Mouse (Mus musculus) lung, adult 18-20 months (tissue): ENCODE results near the gene Rcbtb2.

Experiments
- DNase-seq, 2 experiments: peaks; one replicate each; pipeline ENCODE4 v3.0.0; 2022; ENCODE audit warnings: mixed read lengths in 2 of 2

Gene Rcbtb2

DNA sequence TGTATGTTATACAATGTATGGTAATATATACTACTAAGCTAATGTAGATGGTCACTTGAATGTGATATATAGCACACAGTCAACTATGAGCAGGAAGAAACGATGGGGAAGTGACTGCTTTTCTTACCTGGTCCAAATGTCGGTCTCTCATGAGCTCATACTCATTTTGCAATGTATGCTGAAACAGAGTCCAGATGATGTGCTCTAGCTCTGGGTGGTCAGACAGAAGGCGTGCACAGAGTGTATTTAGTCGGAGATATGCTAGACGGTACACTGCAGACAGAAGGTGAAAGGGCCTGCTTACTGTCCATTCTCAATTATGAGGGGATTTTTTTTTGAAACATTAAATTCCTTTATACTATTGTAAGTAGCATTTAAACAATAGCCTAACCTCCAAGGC, 88.6 kb downstream of the Rcbtb2 start:
- DNase-seq: no peak

DNA sequence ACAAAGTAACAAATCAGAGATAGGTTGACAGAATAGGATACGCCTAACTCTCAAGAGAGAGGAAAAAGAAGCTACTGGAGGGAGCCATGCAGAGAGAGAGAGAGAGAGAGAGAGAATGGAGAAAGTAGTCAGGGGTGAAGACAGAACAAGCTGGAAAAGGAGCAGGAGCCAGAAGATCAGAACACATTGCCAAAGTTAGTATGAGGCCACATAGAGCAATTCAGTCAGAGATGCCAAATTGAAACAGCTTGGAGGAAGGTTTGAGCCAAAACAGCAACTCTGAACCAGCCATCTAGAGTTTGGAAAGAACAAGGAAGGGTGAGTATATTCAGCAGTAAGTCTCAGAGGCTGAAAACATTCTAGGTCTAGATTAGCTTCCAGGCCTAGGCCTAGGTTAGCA, 94.2 kb downstream of the Rcbtb2 start:
- peak in 1 of 2 experiments; percentile 28 for DNase-seq

DNA sequence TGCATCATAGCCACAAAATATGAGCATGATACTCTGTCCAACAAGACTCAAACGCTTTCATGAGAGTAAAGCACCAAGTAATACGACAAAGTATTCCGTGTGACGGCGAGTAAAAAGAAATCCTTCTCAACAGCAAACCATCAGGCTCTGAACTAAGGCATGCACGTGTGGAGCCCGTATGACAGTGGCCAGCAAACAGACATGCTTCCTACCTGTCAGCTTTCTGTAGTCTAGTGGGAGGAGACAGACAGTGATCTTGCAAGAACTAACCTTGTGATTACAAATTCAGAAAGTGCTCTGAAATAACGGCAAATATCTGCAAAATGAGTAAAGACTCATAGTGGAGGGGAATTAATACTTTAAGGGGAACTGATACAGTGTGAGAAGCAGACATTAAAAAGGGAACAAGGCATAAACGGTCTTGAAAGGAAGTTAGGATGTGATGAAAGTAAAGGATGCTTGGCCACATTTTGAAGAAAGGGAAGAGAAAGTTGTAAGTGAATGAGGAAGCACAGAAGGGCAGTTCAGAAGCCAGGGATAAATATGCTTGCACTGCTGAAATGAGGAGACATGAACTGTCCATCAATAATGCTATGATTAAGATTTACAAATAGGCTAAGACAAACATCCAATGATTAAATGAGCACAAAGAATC, 99.6 kb downstream of the Rcbtb2 start:
- no peak for DNase-seq

DNA sequence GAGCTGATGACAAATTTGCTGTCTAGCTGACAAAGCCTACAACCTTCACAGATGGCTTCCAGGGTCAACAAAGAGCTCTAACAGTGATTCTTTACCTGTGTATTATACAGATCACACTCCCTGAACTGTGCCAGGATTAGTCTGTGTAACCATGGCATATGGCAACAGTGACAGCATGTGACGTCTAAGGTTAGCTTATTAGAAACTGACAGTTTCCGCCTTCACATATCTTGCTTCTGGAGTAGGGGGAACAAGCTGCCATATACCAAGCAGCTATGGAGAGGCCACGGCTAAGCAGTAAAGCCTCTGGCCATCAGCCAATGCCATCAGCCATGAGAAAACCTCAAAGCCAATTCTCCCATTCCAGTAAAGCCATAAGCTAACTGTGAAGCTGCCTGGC, 103.5 kb downstream of the Rcbtb2 start:
- no peak for DNase-seq

DNA sequence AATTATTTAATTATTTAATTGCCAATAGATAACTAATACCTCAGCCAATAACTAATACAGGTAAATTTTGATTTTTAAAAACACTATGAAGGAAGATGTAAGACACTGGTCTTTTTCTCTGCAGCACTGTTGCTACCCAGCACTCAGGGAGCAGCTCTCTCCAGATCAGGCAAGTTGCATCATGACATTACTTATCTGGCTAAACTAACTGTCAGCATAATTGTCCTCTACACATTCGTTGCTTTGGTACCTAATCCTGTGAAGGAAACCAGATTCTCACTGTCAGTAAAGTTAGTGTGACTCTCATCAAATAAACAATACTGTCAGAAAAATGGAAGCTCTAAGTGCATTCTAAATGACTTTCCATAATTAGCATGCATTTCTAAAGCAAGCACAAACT, 104.0 kb downstream of the Rcbtb2 start:
- no peak for DNase-seq

DNA sequence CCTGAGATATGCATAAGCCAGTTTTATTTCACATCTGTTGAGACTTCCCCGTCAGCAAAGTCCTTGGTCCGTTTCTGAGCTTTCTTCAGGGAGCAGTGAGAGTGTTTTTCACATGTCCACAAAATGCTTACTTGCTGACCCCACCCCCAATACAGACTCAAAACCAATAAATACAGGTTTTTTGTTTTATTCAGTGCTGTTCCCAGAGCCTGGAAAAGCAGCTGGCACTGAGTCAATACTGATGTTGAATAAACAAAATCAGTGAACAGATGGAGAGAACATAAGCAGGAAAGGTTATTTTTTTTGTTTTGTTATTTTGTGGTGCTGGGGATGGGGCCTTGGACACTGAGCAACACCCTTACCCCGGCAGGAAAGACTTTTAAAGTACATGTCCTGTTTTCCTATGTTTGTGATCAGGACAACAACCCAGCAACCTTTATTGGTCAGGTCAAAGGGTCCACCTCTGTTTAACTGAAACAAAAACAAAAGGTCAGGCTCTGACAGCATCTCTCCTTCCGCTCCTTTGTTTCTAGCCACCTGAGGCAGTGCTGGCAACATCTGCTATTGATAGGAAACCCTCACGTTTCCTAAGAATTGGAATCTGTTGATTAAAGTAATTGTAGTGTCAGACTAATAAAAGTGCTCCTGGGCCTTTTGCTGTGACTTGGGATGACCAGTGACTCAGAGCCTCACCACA, 108.6 kb downstream of the Rcbtb2 start:
- DNase-seq: no peak

DNA sequence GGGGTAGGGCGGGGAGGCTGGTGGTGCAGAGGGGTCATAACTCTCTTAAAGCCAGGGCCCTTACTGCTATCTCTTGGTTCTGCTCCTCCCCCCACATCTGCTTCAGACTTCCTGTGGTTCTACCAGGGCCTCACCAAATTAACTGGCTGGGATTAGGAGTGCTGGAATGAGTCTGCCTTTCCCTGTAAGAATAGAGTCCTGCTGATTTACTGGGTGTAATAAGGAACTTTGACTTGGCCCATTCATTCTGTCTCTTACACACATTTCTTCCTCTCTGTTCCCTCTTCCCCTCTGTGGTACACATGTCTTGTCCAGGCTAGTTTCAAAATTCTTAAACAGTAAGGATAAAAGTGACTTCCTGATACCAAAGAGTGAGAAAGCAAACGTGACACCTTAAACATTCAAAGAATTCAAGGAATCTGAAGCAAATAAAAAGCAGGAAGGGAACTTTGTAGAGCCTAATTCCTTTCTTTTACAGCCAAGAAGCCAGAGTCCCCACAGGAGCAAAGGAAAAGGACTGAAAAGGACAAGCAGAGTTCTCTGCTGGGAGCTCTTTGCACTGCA, 111.7 kb downstream of the Rcbtb2 start:
- no peak for DNase-seq

DNA sequence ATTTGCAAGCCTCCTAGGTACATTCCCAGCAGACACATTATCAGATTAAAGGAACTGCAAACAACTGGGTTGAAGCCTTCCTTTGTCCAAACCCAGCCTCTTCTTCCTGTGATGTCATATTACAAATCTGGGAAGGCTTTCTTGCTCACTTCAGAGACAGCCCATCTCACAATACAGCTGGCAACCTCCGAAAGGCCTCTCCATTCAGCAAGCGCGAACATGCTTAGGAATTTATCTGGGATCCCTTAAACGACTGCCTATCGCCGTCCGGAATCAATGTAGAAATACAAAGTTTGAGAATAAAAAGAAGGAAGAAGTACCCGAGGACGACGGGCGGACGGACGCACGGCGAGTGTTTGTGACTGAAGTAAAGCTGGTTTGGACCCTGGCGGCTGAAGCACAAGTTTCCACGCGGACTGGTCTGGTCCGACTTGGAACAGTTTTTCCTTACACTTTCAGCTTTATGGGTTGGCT, 115.0 kb downstream of the Rcbtb2 start, which contains the start of gene Lpar6:
Gene Lpar6 (plus strand): TSS at position 48 of the 474 bp plus-strand sequence.
- DNase-seq: peak; percentile 53 to 69

DNA sequence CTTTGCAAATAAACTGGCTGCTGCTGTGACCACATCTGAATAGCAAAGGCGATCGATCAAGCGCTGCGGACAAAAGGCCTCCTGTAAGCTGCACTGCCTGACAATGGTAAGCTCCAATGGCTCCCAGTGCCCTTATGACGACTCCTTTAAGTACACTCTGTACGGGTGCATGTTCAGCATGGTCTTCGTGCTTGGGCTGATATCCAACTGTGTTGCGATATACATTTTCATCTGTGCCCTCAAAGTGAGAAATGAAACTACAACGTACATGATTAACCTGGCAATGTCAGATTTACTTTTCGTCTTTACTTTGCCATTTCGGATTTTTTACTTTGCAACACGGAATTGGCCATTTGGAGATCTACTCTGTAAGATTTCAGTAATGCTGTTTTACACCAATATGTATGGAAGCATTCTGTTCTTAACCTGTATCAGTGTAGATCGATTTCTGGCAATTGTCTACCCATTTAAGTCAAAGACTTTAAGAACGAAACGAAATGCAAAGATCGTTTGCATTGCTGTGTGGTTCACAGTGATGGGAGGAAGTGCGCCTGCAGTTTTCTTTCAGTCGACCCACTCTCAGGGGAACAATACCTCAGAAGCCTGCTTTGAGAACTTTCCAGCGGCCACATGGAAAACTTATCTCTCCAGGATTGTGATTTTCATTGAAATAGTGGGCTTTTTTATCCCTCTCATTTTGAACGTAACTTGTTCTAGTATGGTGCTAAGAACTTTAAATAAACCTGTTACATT, 115.8 kb downstream of the Rcbtb2 start:
- DNase-seq: peak; percentile 37 to 48

DNA sequence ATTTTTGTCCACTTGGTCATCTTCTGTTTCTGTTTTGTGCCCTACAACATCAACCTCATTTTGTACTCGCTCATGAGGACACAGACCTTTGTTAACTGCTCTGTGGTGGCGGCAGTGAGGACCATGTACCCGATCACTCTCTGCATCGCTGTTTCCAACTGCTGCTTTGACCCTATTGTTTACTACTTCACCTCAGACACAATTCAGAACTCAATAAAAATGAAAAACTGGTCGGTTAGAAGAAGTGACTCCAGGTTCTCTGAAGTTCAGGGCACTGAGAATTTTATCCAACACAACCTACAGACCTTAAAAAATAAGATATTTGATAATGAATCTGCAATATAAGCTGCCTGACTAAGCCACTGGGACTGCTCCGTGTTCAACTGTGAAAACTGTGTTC, 116.5 kb downstream of the Rcbtb2 start:
- no peak for DNase-seq

DNA sequence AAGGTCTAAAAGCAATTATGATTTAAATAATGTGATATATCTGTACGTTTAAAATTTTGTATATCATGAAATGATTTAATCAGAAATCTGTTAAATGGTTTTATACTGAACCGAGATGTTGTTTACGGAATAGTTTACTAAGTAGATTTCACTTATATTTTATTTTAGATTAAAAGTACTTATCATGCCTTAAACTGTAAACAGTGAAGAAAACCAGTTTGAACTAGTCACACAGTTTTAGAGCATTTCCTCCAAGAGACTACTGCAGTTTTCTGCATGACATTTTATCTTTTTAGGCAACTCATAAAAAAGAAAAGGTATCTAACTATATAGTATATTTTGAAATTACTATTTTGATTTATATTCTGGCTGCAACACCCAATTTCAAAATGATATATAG, 117.0 kb downstream of the Rcbtb2 start:
- DNase-seq: no peak

DNA sequence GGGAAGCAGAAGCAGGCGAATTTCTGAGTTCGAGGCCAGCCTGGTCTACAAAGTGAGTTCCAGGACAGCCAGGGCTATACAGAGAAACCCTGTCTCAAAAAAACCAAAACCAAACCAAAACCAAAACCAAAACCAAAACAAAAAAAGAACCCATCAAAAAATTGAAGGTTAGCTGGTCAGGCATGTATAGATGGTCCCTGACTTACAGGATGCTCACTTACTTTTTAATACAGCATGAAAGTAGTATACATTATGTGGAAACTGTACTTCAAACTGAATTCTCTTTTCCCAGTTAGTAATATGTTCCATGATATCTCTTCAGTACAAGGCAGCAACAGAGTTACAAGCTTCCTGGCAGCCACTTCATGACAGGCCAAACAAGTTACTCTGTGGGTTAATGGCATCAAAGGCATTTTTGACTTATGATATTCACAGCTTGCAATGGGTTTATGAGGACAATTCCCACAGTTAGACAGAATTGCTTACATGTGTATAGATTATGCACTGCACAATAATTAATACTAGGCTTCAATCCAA, 121.3 kb downstream of the Rcbtb2 start:
- DNase-seq: no peak

DNA sequence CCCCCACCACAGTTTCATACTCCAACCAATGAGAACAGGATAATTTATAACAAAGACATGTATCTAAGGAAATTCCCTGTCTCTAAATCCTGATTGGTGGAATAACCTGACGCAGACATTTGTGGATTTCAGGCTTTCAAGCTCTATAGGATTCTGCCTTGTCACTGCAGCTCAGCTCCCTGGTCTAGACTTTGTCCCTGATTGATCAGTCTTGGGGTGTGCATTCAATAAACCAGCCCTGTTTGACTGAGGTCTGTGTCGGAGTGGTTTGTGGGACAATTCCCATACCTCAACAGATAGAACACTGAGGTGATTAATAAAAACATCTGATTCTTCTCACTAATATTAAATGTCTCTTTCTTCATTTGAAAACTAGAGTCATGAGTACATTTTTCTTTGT, 127.2 kb downstream of the Rcbtb2 start:
- DNase-seq: no peak

DNA sequence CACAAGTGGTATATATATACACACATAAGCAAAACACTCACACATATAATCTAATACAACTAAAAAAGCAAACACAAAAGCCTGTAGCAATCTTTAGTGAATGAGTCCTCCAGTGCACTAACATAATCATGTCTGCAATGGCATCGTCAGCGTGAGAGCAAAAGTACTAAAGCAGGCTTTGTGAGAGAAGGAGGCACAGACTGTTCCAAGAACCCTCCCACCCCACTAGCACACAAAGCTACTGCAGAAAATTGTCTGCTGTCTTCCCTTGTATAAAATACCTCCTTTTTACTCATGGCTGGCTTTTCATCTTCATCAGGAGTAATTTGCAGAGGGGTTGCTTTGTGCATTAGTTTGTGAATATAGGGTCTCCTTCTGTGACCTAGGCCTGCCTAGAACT, 129.4 kb downstream of the Rcbtb2 start:
- DNase-seq: no peak

DNA sequence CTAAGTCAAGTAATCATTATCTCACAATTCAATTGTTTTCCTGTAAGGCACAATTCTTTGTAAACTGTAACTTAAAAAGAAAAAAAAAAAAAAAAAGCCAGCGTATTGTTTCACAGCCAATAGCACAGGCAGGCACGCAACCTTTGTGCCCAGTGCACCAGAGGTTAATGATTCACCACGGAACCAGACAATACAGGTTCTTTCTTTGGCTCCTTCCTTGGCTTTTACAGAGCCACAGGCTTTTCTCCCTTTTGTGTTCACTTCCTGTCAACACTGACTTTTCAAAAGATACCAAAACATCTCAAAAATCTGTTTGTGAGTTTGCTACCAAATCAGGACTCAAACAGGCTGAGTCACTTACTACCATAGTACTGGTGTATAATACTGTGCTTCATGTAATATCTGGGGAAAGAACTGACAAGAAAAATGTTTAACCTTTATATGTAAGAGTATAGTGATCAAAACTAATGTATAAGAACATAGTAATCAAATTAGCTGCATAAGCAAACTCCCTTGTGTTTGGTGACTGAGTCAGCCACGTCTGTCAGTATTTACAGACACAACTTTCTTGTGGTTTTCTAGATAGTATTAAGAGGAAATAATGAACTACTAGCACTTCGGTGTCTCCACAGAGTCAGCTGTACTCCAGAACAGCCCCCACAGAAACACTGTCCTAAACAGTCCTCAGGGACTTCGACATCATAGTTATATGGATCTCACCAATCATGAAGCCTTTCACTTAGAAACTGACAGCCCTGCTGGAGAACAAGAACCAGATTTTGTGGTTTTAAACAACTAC, 130.8 kb downstream of the Rcbtb2 start:
- DNase-seq: no peak

DNA sequence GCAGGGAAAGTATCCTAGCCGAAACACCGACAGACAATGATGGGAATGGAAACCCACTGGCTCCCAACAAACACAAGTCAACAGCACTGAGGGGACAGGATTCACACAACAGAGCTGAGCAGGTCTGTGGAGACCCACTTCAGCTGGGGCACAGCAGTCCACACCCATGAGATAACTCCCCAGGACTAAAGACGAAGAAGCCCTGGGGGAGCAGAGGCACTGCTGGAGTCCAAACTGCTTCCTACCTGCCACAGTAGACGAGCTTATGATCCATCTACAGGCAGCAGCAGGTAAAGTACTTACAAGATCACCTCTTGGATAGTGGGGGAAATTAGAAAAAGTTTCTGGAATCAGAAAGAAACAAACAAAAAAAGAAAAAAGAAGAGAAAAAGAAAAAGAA, 131.6 kb downstream of the Rcbtb2 start:
- DNase-seq: no peak

DNA sequence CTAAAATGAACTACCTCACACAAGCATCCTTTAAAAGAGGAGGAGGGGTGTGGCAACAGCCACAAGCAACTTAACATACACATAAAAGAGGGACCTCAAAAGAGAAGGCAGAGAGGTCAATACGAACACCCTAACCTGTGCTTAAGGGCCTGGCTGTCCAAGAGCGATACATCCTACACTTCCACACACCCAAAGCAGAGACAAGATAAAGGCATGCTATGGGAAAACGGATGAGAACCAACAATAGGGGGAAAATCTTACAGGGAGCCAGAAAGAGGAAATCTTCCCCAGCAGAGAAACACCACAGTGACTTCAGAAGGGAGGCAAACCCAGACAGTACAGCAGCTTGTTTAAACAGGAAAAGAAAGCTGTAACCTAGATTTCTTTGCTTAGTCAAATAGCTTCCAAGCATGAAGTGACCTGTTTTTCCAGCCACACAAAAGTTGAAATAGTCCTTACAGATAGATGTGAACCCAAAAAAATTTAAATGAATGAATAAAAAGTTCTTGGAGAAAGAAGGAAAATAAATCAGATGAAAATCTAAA, 132.7 kb downstream of the Rcbtb2 start:
- DNase-seq: no peak

DNA sequence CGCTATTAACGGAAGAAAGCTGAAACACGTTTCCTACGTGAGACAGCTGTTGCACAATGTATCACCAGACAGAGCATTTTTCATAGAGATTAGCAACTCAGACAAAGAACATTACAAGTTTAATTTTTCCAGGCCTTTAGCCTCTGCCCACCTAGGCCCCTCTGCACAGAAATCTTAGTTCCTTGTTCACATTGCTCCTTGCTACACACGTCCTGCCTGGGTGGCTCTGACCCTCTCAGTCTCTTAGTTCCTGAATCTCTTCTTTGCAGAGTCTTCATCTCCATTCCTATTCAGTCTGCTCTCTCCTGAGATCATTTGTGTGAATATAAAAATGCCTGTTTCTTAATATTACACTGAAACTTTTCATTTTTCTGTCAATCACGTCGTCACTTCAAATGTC, 134.5 kb downstream of the Rcbtb2 start:
- no peak for DNase-seq
